Mouse (Mus musculus): ENCODE results near the gene Shld2. TPM values are rescaled to one million over a fixed set of nuclear protein-coding genes. Genes with fewer than 3 reads are reported as not detected.

Gene Shld2
- polyA plus RNA-seq, 1 experiment: 2.6 TPM

DNA sequence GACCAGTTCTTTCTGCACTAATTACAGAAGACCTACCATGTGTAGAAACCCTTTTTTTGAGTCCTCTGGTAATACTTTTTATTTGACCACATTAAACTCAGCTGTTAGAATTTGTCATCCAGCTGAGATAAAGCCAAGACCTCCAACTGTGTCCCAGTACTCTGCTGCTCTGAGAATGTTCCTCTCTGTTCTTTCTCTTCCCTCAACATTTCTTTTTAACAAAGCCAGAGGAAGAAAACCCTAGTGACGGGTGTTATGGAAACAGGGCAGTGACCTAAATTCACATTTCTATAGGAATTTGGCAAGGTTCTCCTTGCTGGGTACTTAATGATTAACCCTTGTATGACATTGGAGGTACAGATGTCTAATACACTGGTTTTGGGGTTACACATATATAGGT is 29.2 kb upstream of the Shld2 start:
- peaks cover 68% of the 10 kb centered on the region for H3K36me3 ChIP-seq (ENCODE audit: control insufficient read depth, insufficient read depth)
- no peaks in the 10 kb centered on the region for H3K79me2 ChIP-seq (ENCODE audit: control insufficient read depth, insufficient read depth)
- no peaks in the 10 kb centered on the region for H3K27me3 ChIP-seq (ENCODE audit: control insufficient read depth, insufficient read depth, insufficient read length)
- TF ChIP-seq SRF (IDR thresholded peaks at IDR 0.05; ENCODE audit: control insufficient read depth, insufficient read length, low read depth): no peak
- no peak for TF ChIP-seq TCF3 (IDR thresholded peaks at IDR 0.05; ENCODE audit: insufficient read length, low read depth)
- TF ChIP-seq POLR2AphosphoS2 (IDR thresholded peaks at IDR 0.05; ENCODE audit: insufficient read length, low read depth): no peak
- TF ChIP-seq MYOD1 (IDR thresholded peaks at IDR 0.05; ENCODE audit: control insufficient read depth in 1 of 3, insufficient read length in 2 of 3, low read depth in 2 of 3): peak in 1 of 3 experiments; percentile 3
- TF ChIP-seq MAX (IDR thresholded peaks at IDR 0.05; ENCODE audit: low read depth): no peak
- no peak overlapping the region for H3ac ChIP-seq (ENCODE audit: control insufficient read depth, insufficient read length)
- no peak overlapping the region for H3K4me2 ChIP-seq (ENCODE audit: low read depth)
- no peak overlapping the region for H3K4me3 ChIP-seq

DNA sequence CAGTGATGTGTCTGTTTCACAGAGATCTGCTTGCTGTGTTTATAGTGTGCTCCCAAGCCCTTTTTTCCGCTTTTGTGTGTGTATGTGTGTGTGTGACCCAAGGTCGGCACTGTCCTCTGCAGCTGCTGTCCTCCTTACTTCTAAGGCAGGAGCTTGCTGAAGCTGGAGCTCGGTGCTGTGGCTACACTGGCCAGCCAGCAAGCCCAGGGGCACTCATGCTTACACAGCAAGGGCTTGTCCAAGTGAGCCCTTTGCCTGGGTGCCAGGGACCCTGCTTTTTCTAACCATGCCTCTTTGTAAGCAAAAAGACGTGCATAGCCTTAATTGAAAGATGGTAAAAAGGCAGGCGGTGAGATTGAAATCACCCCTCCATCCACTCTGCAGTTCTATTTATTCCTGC is 22.2 kb upstream of the Shld2 start:
- H3K79me2 ChIP-seq (ENCODE audit: control insufficient read depth, insufficient read depth): no peaks in the 10 kb centered on the region
- no peak overlapping the region for H3K4me3 ChIP-seq
- TF ChIP-seq POLR2A (IDR thresholded peaks at IDR 0.05; ENCODE audit: insufficient read length, low read depth): no peak
- TF ChIP-seq TCF12 (IDR thresholded peaks at IDR 0.05; ENCODE audit: insufficient read depth, poor library complexity, severe bottlenecking): no peak
- TF ChIP-seq REST (IDR thresholded peaks at IDR 0.05; ENCODE audit: insufficient read depth, insufficient read length): no peak
- TF ChIP-seq CEBPB (IDR thresholded peaks at IDR 0.05; ENCODE audit: insufficient read depth, poor library complexity, severe bottlenecking): no peak
- TF ChIP-seq MYOG (IDR thresholded peaks at IDR 0.05; ENCODE audit: control insufficient read depth in 1 of 3, insufficient read depth in 1 of 3, insufficient read length in 2 of 3, low read depth in 2 of 3): no peak
- TF ChIP-seq USF1 (IDR thresholded peaks at IDR 0.05; ENCODE audit: low read depth): no peak
- no peak overlapping the region for H3ac ChIP-seq (ENCODE audit: control insufficient read depth, insufficient read length)
- H3K4me2 ChIP-seq (ENCODE audit: low read depth): no peak overlapping the region
- peaks cover 54% of the 10 kb centered on the region for H3K36me3 ChIP-seq (ENCODE audit: control insufficient read depth, insufficient read depth)
- H3K27me3 ChIP-seq (ENCODE audit: control insufficient read depth, insufficient read depth, insufficient read length): no peaks in the 10 kb centered on the region

DNA sequence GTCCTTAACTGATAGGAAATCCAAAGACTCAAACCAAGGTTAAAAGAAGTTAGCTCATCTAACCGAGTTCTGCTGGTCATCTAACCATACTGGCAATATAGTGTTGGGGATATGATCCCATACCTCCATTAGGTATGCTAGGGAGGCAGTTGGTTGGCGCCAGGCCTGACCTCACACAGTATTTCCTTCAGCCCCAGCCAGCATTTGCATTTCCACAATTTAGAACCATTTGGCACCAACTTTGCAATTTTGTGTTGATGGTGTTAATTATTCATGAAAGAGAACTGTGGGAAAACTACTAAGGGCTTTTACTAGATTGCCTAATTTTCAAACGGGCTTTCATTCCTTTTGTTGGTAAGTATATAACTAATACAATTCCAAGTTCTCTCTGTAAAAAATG is 21.6 kb upstream of the Shld2 start:
- Histone ChIP-seq H3ac (ENCODE audit: control insufficient read depth, insufficient read length) (no peak overlapping the region), H3K36me3 (ENCODE audit: control insufficient read depth, insufficient read depth) (peaks cover 54% of the 10 kb centered on the region), H3K27me3 (ENCODE audit: control insufficient read depth, insufficient read depth, insufficient read length) (no peaks in the 10 kb centered on the region), H3K79me2 (ENCODE audit: control insufficient read depth, insufficient read depth) (no peaks in the 10 kb centered on the region), H3K4me3 (no peak overlapping the region), H3K4me2 (ENCODE audit: low read depth) (no peak overlapping the region)
- TF ChIP-seq CEBPB (IDR thresholded peaks at IDR 0.05; ENCODE audit: insufficient read depth, poor library complexity, severe bottlenecking) (no peak), TCF3 (IDR thresholded peaks at IDR 0.05; ENCODE audit: insufficient read length, low read depth) (no peak), MAX (IDR thresholded peaks at IDR 0.05; ENCODE audit: low read depth) (no peak), MYOG (IDR thresholded peaks at IDR 0.05; ENCODE audit: control insufficient read depth in 1 of 3, insufficient read depth in 1 of 3, insufficient read length in 2 of 3, low read depth in 2 of 3) (no peak), E2F4 (IDR thresholded peaks at IDR 0.05; ENCODE audit: insufficient read depth) (no peak), REST (IDR thresholded peaks at IDR 0.05; ENCODE audit: insufficient read depth, insufficient read length) (no peak), POLR2AphosphoS2 (IDR thresholded peaks at IDR 0.05; ENCODE audit: insufficient read length, low read depth) (no peak), POLR2A (IDR thresholded peaks at IDR 0.05; ENCODE audit: insufficient read length, low read depth) (no peak), TCF12 (IDR thresholded peaks at IDR 0.05; ENCODE audit: insufficient read depth, poor library complexity, severe bottlenecking) (no peak), SRF (IDR thresholded peaks at IDR 0.05; ENCODE audit: control insufficient read depth, insufficient read length, low read depth) (no peak), MYOD1 (IDR thresholded peaks at IDR 0.05; ENCODE audit: control insufficient read depth in 1 of 3, insufficient read length in 2 of 3, low read depth in 2 of 3) (no peak), USF1 (IDR thresholded peaks at IDR 0.05; ENCODE audit: low read depth) (no peak)

DNA sequence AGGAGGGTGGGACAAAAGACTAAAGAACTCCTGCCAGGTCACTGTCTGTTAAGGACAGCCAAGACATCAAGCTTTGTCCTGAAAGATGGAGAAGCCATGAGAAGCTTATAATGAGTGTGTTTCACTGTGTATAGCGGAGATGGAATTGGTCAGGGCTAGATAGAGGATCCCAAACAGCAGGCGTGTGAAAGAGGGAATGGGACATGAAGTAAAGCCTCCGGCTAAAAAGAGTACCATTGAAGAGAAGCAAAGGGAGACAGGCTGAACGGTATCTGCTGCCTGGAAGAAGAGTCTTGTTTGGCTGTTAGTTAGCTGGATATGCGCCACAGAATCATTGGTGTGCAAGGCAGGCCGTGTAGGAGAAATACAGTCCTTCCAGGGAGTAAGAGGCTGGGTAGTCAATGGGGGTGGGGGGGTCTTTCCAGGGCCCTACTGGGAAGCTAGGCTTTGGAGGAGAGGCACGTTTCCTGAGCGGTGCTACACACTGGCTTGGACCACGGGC is 20.4 kb upstream of the Shld2 start:
- Histone ChIP-seq H3K79me2 (ENCODE audit: control insufficient read depth, insufficient read depth) (no peaks in the 10 kb centered on the region), H3ac (ENCODE audit: control insufficient read depth, insufficient read length) (no peak overlapping the region), H3K4me3 (no peak overlapping the region), H3K4me2 (ENCODE audit: low read depth) (no peak overlapping the region), H3K36me3 (ENCODE audit: control insufficient read depth, insufficient read depth) (peaks cover 49% of the 10 kb centered on the region), H3K27me3 (ENCODE audit: control insufficient read depth, insufficient read depth, insufficient read length) (no peaks in the 10 kb centered on the region)
- TF ChIP-seq E2F4 (IDR thresholded peaks at IDR 0.05; ENCODE audit: insufficient read depth) (no peak), USF1 (IDR thresholded peaks at IDR 0.05; ENCODE audit: low read depth) (no peak), MYOD1 (IDR thresholded peaks at IDR 0.05; ENCODE audit: control insufficient read depth in 1 of 3, insufficient read length in 2 of 3, low read depth in 2 of 3) (no peak), REST (IDR thresholded peaks at IDR 0.05; ENCODE audit: insufficient read depth, insufficient read length) (no peak), POLR2A (IDR thresholded peaks at IDR 0.05; ENCODE audit: insufficient read length, low read depth) (no peak), CEBPB (IDR thresholded peaks at IDR 0.05; ENCODE audit: insufficient read depth, poor library complexity, severe bottlenecking) (no peak), SRF (IDR thresholded peaks at IDR 0.05; ENCODE audit: control insufficient read depth, insufficient read length, low read depth) (no peak), MAX (IDR thresholded peaks at IDR 0.05; ENCODE audit: low read depth) (no peak), TCF12 (IDR thresholded peaks at IDR 0.05; ENCODE audit: insufficient read depth, poor library complexity, severe bottlenecking) (no peak)

DNA sequence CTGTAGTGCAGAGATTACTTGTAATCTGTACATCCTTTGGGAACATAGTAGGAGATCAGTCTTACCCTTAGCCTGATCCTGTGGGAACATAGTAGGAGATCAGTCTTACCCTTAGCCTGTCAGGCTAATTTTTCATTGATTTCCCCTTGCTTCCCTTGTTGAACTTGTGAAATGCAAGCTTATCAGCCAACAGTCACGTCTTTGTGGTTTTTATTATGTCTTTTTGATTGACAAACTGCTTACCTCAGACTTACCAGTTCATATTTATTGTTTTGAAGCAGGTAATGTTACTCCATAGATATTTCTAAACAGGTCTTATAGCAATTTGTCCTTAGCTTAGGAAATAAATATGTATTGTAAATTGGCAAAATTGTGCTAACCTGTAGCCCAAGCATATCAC is 17.3 kb upstream of the Shld2 start:
- TF ChIP-seq MYOD1 (IDR thresholded peaks at IDR 0.05; ENCODE audit: control insufficient read depth in 1 of 3, insufficient read length in 2 of 3, low read depth in 2 of 3): no peak
- no peak for TF ChIP-seq SRF (IDR thresholded peaks at IDR 0.05; ENCODE audit: control insufficient read depth, insufficient read length, low read depth)
- TF ChIP-seq TCF3 (IDR thresholded peaks at IDR 0.05; ENCODE audit: insufficient read length, low read depth): no peak
- TF ChIP-seq REST (IDR thresholded peaks at IDR 0.05; ENCODE audit: insufficient read depth, insufficient read length): no peak
- no peak for TF ChIP-seq POLR2AphosphoS2 (IDR thresholded peaks at IDR 0.05; ENCODE audit: insufficient read length, low read depth)
- no peak for TF ChIP-seq USF1 (IDR thresholded peaks at IDR 0.05; ENCODE audit: low read depth)
- Histone ChIP-seq H3K4me3 (no peak overlapping the region), H3K79me2 (ENCODE audit: control insufficient read depth, insufficient read depth) (no peaks in the 10 kb centered on the region), H3ac (ENCODE audit: control insufficient read depth, insufficient read length) (no peak overlapping the region), H3K27me3 (ENCODE audit: control insufficient read depth, insufficient read depth, insufficient read length) (no peaks in the 10 kb centered on the region), H3K4me2 (ENCODE audit: low read depth) (no peak overlapping the region), H3K36me3 (ENCODE audit: control insufficient read depth, insufficient read depth) (peaks cover 46% of the 10 kb centered on the region)
